Mouse (Mus musculus) erythroblast, embryonic 14.5 days (primary cell): ENCODE data around the gene Vmn2r92. TPM values are rescaled to one million over a fixed set of nuclear protein-coding genes. Genes with fewer than 3 reads are reported as not detected.
"Not testable (repeated sequence)": the region's sequence is repeated elsewhere in the genome, so short reads cannot be mapped to it uniquely, and the experiment has no call there.

Source experiments
- H3K27me3 ChIP-seq: 2 replicates; pipeline ENCODE4 v1.6.1; 2012; ENCODE audit warnings: inconsistent platforms; ENCODE audit not compliant: control insufficient read depth
- H3K36me3 ChIP-seq: 2 replicates; pipeline ENCODE4 v1.6.1; 2012; ENCODE audit warnings: mild to moderate bottlenecking, inconsistent platforms; ENCODE audit not compliant: control insufficient read depth
- H3K4me1 ChIP-seq: 2 replicates; pipeline ENCODE4 v1.6.1; 2012; ENCODE audit warnings: inconsistent platforms; ENCODE audit not compliant: control insufficient read depth
- H3K4me3 ChIP-seq: replicated peaks from 2 replicates; pipeline ENCODE3; 2012; ENCODE audit warnings: moderate library complexity, mild to moderate bottlenecking, inconsistent platforms
- H3K9me3 ChIP-seq: 2 replicates; pipeline ENCODE4 v1.6.1; 2012; ENCODE audit warnings: low read length, inconsistent platforms, mixed read lengths; ENCODE audit not compliant: control insufficient read depth
- GATA1 ChIP-seq: IDR thresholded peaks from 2 replicates; pipeline ENCODE4 v1.6.1; 2012; ENCODE audit warnings: low read length, inconsistent platforms, mixed read lengths
- TAL1 ChIP-seq: IDR thresholded peaks from 3 replicates; pipeline ENCODE4 v1.6.1; 2012; ENCODE audit warnings: low read length, inconsistent platforms, mixed read lengths
- polyA plus RNA-seq: library from polyadenylated mRNA; stranded (reverse); fragments of >175 nt; gene quantifications from 2 replicates; pipeline ENCODE4 v1.2.3, GENCODE M21; 2012

Gene Vmn2r92
- polyA plus RNA-seq = not detected in 2 replicates

GRCm38 (mm10) chr17:18151587-18151986 lies at the start of gene Vmn2r92:
Vmn2r92 (plus strand) TSS chr17:18151887.
- not testable (repeated sequence) for H3K4me1 ChIP-seq, H3K36me3 ChIP-seq, H3K4me3 ChIP-seq, H3K27me3 ChIP-seq, H3K9me3 ChIP-seq

DNA sequence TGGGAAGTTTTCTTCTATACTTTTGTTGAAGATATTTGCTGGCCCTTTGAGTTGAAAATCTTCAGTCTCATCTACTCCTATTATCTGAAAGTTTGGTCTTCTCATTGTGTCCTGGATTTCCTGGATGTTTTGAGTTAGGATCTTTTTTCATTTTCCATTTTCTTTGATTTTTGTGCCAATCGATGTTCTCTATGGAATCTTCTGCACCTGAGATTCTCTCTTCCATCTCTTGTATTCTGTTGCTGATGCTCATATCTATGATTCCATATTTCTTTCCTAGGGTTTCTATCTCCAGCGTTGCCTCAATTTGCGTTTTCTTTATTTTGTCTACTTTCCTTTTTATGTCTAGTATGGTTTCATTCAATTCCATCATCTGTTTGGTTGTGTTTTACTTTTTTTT lies 49.4 kb upstream of the Vmn2r92 start:
- not testable (repeated sequence) for H3K27me3 ChIP-seq, H3K4me1 ChIP-seq, H3K9me3 ChIP-seq, H3K36me3 ChIP-seq, H3K4me3 ChIP-seq

DNA sequence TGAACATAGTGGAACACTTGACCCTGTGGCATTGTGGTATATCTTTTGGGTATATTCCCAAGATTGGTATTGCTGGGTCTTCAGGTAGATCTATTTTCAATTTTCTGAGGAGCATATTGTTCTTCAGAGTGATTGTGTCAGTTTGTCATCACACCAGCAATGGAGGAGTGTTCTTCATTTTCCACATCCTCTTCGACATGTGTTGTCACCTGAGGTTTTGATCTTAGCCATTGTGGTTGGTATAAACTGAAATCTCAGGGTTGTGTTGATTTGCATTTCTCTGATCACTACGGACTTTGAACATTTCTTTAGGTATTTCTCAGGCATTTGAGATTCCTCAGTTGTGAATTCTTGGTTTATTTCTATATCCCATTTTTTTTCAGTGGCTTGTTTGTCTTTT lies 9.5 kb downstream of the Vmn2r92 start:
- H3K27me3 ChIP-seq, H3K36me3 ChIP-seq: not testable (repeated sequence)

GRCm38 (mm10) chr17:18189732-18190131 lies 38.0 kb downstream of the Vmn2r92 start:
- H3K27me3 ChIP-seq = no peaks in the 10 kb centered on the region
- H3K4me1 ChIP-seq = no peaks in the 10 kb centered on the region
- no peak overlapping the region for H3K4me3 ChIP-seq
- H3K36me3 ChIP-seq = no peaks in the 10 kb centered on the region
- H3K9me3 ChIP-seq = peaks cover 3% of the 10 kb centered on the region
- TF ChIP-seq GATA1 (no peak), TAL1 (no peak)

More for the DNA sequence above, 9.5 kb downstream of the Vmn2r92 start:
- not testable (repeated sequence) for H3K4me3 ChIP-seq, H3K9me3 ChIP-seq, H3K4me1 ChIP-seq

DNA sequence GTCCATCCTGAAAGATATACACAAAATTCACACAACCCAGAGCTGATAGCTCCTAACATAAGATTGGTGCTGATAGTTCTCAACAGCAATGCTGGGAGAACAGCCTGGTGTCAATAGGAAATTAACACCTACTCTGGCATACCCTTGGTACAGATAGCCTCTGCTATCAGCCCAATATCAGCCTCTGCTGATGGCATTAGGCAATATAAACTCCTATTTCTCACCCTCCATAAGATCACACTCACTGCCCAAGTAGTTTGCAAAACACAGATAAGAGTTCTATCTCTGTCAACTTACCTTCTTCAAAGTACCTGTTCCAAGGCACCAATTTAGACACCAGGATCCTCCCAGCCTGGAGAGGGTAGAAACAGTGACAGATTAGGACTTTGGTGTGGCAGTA lies 69.6 kb downstream of the Vmn2r92 start:
- Histone ChIP-seq H3K27me3 (no peaks in the 10 kb centered on the region), H3K4me3 (no peak overlapping the region), H3K9me3 (peaks cover 12% of the 10 kb centered on the region), H3K36me3 (no peaks in the 10 kb centered on the region), H3K4me1 (no peaks in the 10 kb centered on the region)
- TF ChIP-seq GATA1 (no peak), TAL1 (no peak)

DNA sequence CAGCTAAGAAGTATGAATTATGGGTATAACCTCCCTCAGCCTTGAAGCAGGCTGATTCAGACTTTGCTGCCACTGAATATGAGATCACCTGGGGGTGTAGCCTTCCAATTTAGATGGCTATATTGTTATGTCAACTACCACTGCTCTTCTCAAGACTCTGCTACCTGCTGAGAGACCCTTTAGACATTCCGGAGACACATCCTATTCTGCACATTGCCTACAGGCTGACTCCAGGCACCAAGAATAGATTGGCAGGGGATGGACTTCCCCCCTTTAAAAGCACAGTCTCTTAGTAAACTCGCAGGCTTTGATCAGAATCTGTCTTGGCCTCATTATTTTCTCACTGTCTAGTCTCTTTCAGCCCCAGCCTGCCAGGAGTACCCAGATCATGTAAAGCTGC lies 80.3 kb downstream of the Vmn2r92 start:
- TF ChIP-seq GATA1 (no peak), TAL1 (no peak)
- Histone ChIP-seq H3K36me3 (no peaks in the 10 kb centered on the region), H3K9me3 (peaks cover 10% of the 10 kb centered on the region; the same call in 1 of the 2 replicates), H3K4me1 (no peaks in the 10 kb centered on the region), H3K27me3 (no peaks in the 10 kb centered on the region), H3K4me3 (no peak overlapping the region)

DNA sequence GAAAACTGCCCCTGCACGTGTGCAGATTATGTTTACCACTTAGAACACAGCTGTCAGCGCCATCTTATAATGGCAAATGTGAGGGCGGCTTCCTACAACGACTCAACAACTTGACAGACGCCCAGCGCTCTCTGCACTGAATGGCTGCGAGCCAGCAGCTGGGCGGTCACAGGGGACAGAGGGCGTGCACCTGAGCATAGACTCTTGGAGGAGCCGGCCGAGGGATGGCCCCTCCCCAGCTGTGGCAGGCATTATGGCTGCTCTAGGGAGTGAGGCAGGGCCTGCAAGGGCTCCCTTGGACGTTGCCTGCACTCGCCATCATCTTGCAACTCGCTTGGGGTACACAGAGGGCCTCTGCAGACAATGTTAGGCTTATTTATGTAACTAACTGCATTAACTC lies 85.2 kb downstream of the Vmn2r92 start:
- Histone ChIP-seq H3K4me3 (no peak overlapping the region), H3K27me3 (no peaks in the 10 kb centered on the region)
- TF ChIP-seq TAL1 = no peak
- no peak for TF ChIP-seq GATA1

More for the DNA sequence above, 85.2 kb downstream of the Vmn2r92 start:
- peaks cover 14% of the 10 kb centered on the region for H3K9me3 ChIP-seq
- no peaks in the 10 kb centered on the region for H3K4me1 ChIP-seq
- no peaks in the 10 kb centered on the region for H3K36me3 ChIP-seq

Other genes with a start within 250 kb of the Vmn2r92 start
- not detected in 2 replicates for gene Fpr-rs4, start 130.2 kb upstream of the Vmn2r92 start, polyA plus RNA-seq
- not detected in 2 replicates for gene Vmn2r124, start 102.5 kb upstream of the Vmn2r92 start, polyA plus RNA-seq
- gene Vmn2r91, start 66.9 kb upstream of the Vmn2r92 start, polyA plus RNA-seq = 0.04 TPM in 1 of 2 replicates, not detected in the other
- gene Vmn2r94, start 125.9 kb downstream of the Vmn2r92 start, polyA plus RNA-seq = 0.02 TPM in 1 of 2 replicates, not detected in the other
- not detected in 2 replicates for gene Vmn2r93, start 146.2 kb downstream of the Vmn2r92 start, polyA plus RNA-seq